Mouse (Mus musculus) neural tube, embryonic 11.5 days (tissue): ENCODE measurements around the gene Mutyh. TPM values are rescaled to one million over a fixed set of nuclear protein-coding genes. Genes with fewer than 3 reads are reported as not detected.

ENCODE experiments used
- ATAC-seq: fragments of 200-750 bp; cut with Nextera tagmentation; 2 replicates; pipeline ENCODE4 v1.8.0; 2017; ENCODE audit warnings: moderate number of reproducible peaks, mild to moderate bottlenecking, moderate TSS enrichment, moderate library complexity; ENCODE audit not compliant: insufficient read depth, low FRiP score, low TSS enrichment
- DNase-seq: peaks from one replicate; pipeline ENCODE4 v3.0.0-alpha.2; 2015; ENCODE audit warnings: low spot score
- H3K27ac ChIP-seq: fragments of 300-500 bp; sonication (generic); 2 replicates; pipeline ENCODE4 v1.5.1; 2014; ENCODE audit warnings: low read depth, mild to moderate bottlenecking, low read length
- H3K27me3 ChIP-seq: fragments of 300-500 bp; sonication (generic); 2 replicates; pipeline ENCODE4 v1.6.1; 2014; ENCODE audit warnings: mild to moderate bottlenecking, low read length, mixed read lengths; ENCODE audit not compliant: control insufficient read depth, insufficient read depth
- H3K36me3 ChIP-seq: fragments of 300-500 bp; sonication (generic); 2 replicates; pipeline ENCODE4 v1.6.1; 2014; ENCODE audit warnings: mild to moderate bottlenecking, low read length, moderate library complexity, mixed read lengths; ENCODE audit not compliant: control insufficient read depth, insufficient read depth
- H3K4me1 ChIP-seq: fragments of 300-500 bp; sonication (generic); 2 replicates; pipeline ENCODE4 v1.6.1; 2014; ENCODE audit warnings: low read length, mixed read lengths; ENCODE audit not compliant: control insufficient read depth, insufficient read depth
- H3K4me2 ChIP-seq: fragments of 300-500 bp; sonication (generic); 2 replicates; pipeline ENCODE4 v1.6.1; 2014; ENCODE audit warnings: low read depth, mild to moderate bottlenecking, moderate library complexity
- H3K4me3 ChIP-seq: fragments of 300-500 bp; sonication (generic); 2 replicates; pipeline ENCODE4 v1.5.1; 2014; ENCODE audit warnings: low read depth, low read length
- H3K9ac ChIP-seq: fragments of 300-500 bp; sonication (generic); 2 replicates; pipeline ENCODE4 v1.6.1; 2014; ENCODE audit warnings: mild to moderate bottlenecking, low read length
- H3K9me3 ChIP-seq: fragments of 300-500 bp; sonication (generic); 2 replicates; pipeline ENCODE4 v1.6.1; 2016; ENCODE audit warnings: low read length; ENCODE audit not compliant: control insufficient read depth
- WGBS: fragments of 180-500 bp; shearing (Covaris S2); extraction: QIAGEN DNeasy Blood & Tissue Kit; methylation state at CpG from one replicate; pipeline ENCODE4 v1.1.7; 2014; 5-methylcytosine and 5-hydroxymethylcytosine counted together
- polyA plus RNA-seq: library from polyadenylated mRNA; unstranded; fragments of >200 nt; fragmentation: Nextera tagmentation; extraction: Ambion mirVana; gene quantifications from 2 replicates; pipeline ENCODE4 v1.2.1, GENCODE M21; 2014

Gene Mutyh
- polyA plus RNA-seq, 1 experiment from 2014 or later, result 17.4 TPM

DNA sequence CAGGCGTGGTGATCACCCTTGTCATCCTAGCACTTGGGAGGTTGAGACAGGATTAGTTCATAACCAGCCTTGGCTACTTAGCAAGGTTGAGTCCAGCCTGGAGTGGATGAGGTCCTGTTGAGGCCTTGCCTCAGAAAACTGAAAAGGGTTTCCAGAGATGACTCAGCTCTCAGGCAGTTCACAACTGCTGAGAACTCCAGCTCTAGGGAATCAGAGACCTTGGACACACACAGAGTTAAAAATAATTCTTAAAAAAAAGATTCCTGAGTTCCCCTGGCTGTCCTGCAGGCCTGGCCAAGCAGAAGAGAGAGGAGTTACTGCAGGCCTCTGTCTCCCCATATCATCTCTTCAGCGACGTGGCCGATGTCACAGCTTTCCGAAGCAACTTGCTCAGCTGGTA, 7.8 kb downstream of the Mutyh start:
- WGBS, result 84% methylated on average over 5 of the region's 5 CpGs
- H3K4me2 ChIP-seq, result no peak overlapping the region
- H3K27ac ChIP-seq, result no peak overlapping the region
- H3K9me3 ChIP-seq, result no peaks in the 10 kb centered on the region
- no peak overlapping the region for H3K4me3 ChIP-seq
- H3K27me3 ChIP-seq, result peaks cover 4% of the 10 kb centered on the region; the same call in 1 of the 2 replicates
- DNase-seq (no peak), ATAC-seq (no peak)
- H3K4me1 ChIP-seq, result peaks cover 2% of the 10 kb centered on the region; the same call in 1 of the 2 replicates
- H3K36me3 ChIP-seq, result no peaks in the 10 kb centered on the region; the same call in 1 of the 2 replicates
- H3K9ac ChIP-seq, result no peak overlapping the region

DNA sequence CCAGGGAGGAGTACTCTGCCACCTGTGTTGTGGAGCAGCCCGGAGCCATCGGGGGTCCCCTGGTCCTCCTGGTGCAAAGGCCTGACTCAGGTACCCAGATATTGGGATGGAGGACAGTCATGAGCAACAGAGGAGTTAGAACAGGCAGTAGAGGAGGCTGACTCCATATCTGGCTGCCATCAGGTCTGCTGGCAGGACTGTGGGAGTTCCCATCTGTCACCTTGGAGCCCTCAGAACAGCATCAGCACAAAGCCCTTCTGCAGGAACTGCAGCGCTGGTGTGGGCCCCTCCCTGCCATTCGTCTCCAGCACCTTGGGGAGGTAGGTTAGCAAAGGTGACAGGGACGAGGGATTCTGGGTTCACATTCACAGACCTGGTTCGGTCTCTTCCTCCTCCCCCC, 10.0 kb downstream of the Mutyh start:
- ATAC-seq (no peak), DNase-seq (no peak)
- Histone ChIP-seq H3K27ac (no peak overlapping the region), H3K9me3 (no peaks in the 10 kb centered on the region), H3K9ac (no peak overlapping the region), H3K4me3 (no peak overlapping the region), H3K36me3 (no peaks in the 10 kb centered on the region; the same call in 1 of the 2 replicates), H3K4me2 (no peak overlapping the region), H3K4me1 (peaks cover 9% of the 10 kb centered on the region), H3K27me3 (peaks cover 10% of the 10 kb centered on the region; the same call in 1 of the 2 replicates)
- 83% methylated on average over 6 of the region's 6 CpGs for WGBS

DNA sequence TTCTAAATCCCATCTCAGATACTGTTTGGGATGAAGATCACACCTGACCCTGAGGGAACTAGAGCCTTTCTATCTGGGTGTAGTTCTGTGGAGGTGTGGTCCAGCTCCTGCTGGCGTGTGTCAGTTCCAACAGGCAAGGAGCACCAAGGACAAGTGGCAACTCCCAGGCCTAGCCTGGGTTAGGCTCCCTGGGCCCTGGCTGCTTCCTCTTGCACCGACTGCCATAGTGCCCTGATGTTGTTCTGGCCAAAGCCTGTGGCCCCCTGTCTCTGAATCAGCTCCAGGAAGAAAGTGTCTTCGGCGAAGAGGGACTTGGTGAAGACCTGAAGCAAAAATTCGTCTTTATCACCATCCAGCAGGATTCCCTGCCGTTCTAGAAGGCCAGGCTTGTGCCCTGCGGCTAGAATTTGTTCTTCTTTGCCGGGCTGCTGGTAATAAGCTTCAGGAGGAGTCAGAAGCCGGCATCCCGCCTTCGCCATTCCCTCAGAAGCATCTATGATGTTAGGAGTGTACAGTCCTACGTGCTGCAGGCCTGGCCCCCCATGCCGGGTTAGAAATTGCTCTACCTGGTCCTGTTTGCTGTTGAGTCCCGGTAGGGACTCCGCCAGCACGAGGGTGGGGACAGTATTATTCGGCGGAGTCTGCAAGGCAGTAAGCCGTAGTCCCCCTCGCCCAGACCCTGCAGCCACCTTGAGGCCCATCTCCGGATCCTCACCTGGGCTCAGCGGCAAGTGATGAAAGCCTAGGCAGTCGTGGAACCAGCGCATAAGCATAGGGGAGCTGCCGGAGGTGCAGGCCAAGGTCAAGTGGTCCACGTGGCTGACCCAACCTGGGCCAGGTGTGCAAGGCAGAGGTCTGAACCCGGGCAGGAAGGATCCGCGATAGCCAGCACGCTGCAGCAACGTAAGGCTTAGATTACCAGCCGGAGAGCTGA, 12.7 kb downstream of the Mutyh start:
- H3K4me2 ChIP-seq, result peak overlapping the region; percentile 85
- ATAC-seq (no peak; the same call in 1 of the 2 replicates), DNase-seq (no peak)
- H3K36me3 ChIP-seq, result no peaks in the 10 kb centered on the region; the same call in 1 of the 2 replicates
- H3K4me3 ChIP-seq, result peak overlapping the region; percentile 42
- H3K9ac ChIP-seq, result peak overlapping the region; percentile 58
- no peaks in the 10 kb centered on the region for H3K9me3 ChIP-seq
- H3K4me1 ChIP-seq, result peaks cover 10% of the 10 kb centered on the region
- peaks cover 10% of the 10 kb centered on the region; the same call in 1 of the 2 replicates for H3K27me3 ChIP-seq
- H3K27ac ChIP-seq, result no peak overlapping the region
- WGBS, result 19% methylated on average over 32 of the region's 32 CpGs

DNA sequence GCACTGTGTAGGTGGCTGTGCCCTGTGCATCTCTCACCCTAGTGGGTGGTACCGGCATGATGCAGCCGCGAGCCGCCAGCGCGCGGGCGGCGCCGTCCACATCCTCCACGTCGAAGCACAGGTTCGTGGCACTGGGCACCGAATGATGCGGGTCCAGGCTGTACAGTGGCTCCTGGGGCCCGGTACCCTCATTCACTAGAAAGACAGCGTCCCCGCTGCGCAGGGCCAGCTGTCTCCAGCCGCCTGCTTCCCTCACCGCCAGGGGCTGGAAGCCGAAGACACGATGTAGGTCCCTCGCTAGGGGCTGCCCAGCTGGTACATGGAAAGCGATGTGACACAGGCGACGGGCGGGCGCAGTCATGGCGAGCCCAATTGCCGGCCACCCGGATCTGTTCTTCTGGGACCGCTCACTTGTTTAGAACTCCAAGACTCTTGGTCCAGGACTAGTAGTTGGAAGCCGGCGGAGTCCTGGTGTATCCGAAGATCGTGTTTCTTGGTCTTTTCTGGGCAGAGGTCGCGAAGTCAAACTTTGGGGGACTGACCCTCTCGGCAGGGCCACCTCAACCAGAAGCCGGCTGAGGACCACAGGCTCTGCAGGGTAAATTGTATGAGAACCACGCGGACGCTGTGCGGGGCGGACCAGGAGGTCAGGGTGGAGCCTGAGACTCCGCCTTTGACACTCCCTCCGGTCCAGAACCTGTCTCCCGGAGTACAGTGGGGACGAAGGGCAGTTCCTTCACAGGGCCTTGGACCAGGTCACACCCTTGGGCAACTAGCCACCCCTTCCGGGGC, 13.6 kb downstream of the Mutyh start:
- H3K4me1 ChIP-seq, result peaks cover 11% of the 10 kb centered on the region
- peak overlapping the region; percentile 58 for H3K9ac ChIP-seq
- ATAC-seq (peak; percentile 70), DNase-seq (peak; percentile 74)
- peak overlapping the region; percentile 42 for H3K4me3 ChIP-seq
- no peaks in the 10 kb centered on the region; the same call in 1 of the 2 replicates for H3K36me3 ChIP-seq
- WGBS, result under 1% methylated on average over 51 of the region's 51 CpGs
- H3K9me3 ChIP-seq, result no peaks in the 10 kb centered on the region
- peaks cover 10% of the 10 kb centered on the region; the same call in 1 of the 2 replicates for H3K27me3 ChIP-seq
- no peak overlapping the region for H3K27ac ChIP-seq
- peak overlapping the region; percentile 85 for H3K4me2 ChIP-seq

DNA sequence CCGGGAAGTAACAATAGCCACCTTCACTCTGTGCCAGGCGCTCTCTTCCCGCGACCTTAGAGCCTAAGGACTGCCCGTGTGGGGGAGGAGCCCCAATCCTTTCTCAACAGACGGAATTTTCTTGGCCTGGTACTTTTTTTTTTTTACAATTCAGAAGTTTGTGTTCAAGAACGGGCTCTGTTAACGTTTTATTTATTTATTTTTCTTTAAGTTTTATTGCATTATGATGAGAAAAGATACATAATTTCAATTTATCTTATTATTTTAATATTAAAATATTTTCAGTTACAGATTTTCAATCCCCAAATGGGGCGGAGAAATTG, 14.1 kb downstream of the Mutyh start, which contains the start of gene Hpdl:
Hpdl (minus strand) TSS at position 14 of the 323 bp plus-strand sequence.
- Histone ChIP-seq H3K4me3 (peak within 1 kb of the TSS; percentile 42), H3K27me3 (peaks cover 10% of the 10 kb centered on the region; the same call in 1 of the 2 replicates), H3K27ac (no peak within 1 kb of the TSS), H3K9me3 (no peaks in the 10 kb centered on the region), H3K4me2 (peak within 1 kb of the TSS; percentile 85), H3K36me3 (no peaks in the 10 kb centered on the region; the same call in 1 of the 2 replicates), H3K4me1 (peaks cover 11% of the 10 kb centered on the region), H3K9ac (peak within 1 kb of the TSS; percentile 58)
- 12% methylated on average over 9 of the region's 9 CpGs for whole genome bisulfite sequencing
- ATAC-seq (no peak; the same call in 1 of the 2 replicates), DNase-seq (no peak)

DNA sequence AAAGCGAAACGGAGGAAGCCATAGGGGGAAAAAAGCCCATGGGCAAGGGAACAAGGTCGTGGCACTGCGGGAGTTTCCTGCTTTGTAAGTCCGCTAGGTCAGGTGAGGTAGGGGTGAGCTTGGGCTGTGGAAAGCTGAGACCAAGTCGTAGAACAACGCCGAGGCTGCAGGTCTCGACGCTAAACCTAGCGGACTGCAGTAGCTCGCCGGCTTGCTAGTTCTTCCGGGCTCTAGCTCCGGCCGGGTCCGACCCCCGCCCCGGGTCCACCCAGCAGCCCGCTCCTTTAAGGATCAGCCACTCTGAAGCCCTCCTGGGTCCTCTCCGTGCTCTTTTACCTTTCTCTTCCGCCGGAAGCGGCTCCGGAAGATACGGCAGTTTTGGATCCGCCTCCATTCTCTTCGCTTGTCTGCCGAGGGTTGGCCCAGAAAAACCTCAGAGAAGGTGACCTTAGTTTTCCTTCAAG, 17.1 kb downstream of the Mutyh start:
- peak overlapping the region; percentile 27; the same call in 1 of the 2 replicates for H3K27ac ChIP-seq
- ATAC-seq, result no peak

DNA sequence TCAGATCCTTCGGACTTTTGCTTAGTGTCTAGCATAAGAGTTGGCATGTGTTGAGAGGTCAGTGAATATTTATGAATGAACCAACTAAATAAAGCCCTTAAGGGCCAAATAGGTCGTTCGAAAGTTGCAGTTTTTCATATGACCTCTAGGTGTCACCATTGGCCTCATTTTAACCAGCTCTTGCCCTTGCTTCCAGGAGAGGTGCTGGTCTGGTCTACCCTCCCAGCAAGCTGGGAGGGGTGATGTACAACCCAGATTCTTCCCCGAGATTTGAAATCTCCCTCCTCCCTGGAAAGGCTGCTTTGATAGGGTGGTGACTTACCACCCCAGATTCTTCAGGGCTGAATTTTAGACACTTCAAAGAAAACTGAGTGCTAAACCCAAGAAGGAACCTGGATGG, 20.3 kb downstream of the Mutyh start:
- H3K4me1 ChIP-seq, result peaks cover 9% of the 10 kb centered on the region; the same call in 1 of the 2 replicates
- no peaks in the 10 kb centered on the region for H3K36me3 ChIP-seq
- H3K27ac ChIP-seq, result no peak overlapping the region
- DNase-seq, result peak; percentile 62
- WGBS, result 4% methylated on average over 4 of the region's 4 CpGs
- H3K4me2 ChIP-seq, result no peak overlapping the region
- no peak overlapping the region for H3K4me3 ChIP-seq
- H3K27me3 ChIP-seq, result no peaks in the 10 kb centered on the region
- H3K9ac ChIP-seq, result no peak overlapping the region
- no peaks in the 10 kb centered on the region for H3K9me3 ChIP-seq
- ATAC-seq, result no peak

More for the DNA sequence above, 17.1 kb downstream of the Mutyh start:
- peak overlapping the region; percentile 53 for H3K4me3 ChIP-seq
- H3K9me3 ChIP-seq, result no peaks in the 10 kb centered on the region
- H3K27me3 ChIP-seq, result peaks cover 10% of the 10 kb centered on the region; the same call in 1 of the 2 replicates
- peak overlapping the region; percentile 73 for H3K4me2 ChIP-seq
- 1% methylated on average over 29 of the region's 29 CpGs for WGBS
- H3K36me3 ChIP-seq, result no peaks in the 10 kb centered on the region
- peaks cover 12% of the 10 kb centered on the region for H3K4me1 ChIP-seq
- peak overlapping the region; percentile 76 for H3K9ac ChIP-seq
- DNase-seq, result peak; percentile 72

DNA sequence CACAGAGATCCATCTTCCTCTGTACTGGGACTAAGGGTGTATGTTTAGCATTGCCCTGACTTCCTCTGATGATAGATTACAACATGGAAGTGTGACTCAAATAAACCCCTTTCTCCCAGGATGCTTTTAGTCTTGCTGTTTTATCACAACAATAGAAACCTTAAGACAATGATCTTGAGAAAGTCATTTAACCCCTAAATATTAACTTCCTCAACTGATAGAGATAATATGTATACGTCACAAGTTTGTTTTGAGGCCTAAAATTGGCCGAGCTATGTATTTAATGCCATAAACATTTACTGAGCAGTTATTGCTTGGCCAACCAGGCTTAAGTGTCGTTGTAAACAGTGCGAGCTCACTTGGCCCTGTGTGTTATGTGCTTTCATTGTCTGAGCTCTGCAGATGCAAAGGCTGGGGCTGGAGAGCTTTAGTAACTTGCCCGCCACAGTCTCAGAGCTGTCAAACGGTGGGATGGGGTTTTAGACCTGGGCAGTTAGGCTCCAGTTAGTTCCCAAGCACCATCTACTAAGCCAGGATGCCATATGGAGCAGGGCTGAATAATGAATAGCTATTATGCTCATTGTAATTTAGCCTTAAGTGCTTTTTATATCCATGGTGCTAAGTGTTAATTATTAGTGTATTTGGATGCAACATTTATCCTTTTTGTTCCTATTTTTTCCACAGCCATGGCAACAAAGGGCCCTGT, 22.0 kb downstream of the Mutyh start:
- no peaks in the 10 kb centered on the region for H3K36me3 ChIP-seq
- no peaks in the 10 kb centered on the region for H3K27me3 ChIP-seq
- WGBS, result 34% methylated on average over 6 of the region's 6 CpGs
- H3K9ac ChIP-seq, result peak overlapping the region; percentile 44; the same call in 1 of the 2 replicates
- ATAC-seq (peak; percentile 43), DNase-seq (no peak)
- no peak overlapping the region for H3K4me3 ChIP-seq
- H3K9me3 ChIP-seq, result no peaks in the 10 kb centered on the region
- peak overlapping the region; percentile 75 for H3K27ac ChIP-seq
- peaks cover 9% of the 10 kb centered on the region; the same call in 1 of the 2 replicates for H3K4me1 ChIP-seq
- no peak overlapping the region for H3K4me2 ChIP-seq
